Mouse (Mus musculus) lung, postnatal 4 days (tissue): ENCODE results near the gene Zwilch.

ENCODE experiments used
- DNase-seq, 2 experiments: peaks; one replicate each; pipeline ENCODE4 v3.0.0; 2021

Gene Zwilch

GRCm38 (mm10) chr9:64098282-64098681, 74.6 kb downstream of the Zwilch start:
- peak; percentile 46 to 50 for DNase-seq

GRCm38 (mm10) chr9:64094083-64094482, 78.8 kb downstream of the Zwilch start:
- DNase-seq: peak; percentile 87 to 94

- DNase-seq: peak; percentile 84 to 94
These were observed 83.9 kb downstream of the Zwilch start for GRCm38 (mm10) chr9:64089004-64089403.

- no peak for DNase-seq
These were observed 84.6 kb downstream of the Zwilch start for GRCm38 (mm10) chr9:64088346-64088745.

DNA sequence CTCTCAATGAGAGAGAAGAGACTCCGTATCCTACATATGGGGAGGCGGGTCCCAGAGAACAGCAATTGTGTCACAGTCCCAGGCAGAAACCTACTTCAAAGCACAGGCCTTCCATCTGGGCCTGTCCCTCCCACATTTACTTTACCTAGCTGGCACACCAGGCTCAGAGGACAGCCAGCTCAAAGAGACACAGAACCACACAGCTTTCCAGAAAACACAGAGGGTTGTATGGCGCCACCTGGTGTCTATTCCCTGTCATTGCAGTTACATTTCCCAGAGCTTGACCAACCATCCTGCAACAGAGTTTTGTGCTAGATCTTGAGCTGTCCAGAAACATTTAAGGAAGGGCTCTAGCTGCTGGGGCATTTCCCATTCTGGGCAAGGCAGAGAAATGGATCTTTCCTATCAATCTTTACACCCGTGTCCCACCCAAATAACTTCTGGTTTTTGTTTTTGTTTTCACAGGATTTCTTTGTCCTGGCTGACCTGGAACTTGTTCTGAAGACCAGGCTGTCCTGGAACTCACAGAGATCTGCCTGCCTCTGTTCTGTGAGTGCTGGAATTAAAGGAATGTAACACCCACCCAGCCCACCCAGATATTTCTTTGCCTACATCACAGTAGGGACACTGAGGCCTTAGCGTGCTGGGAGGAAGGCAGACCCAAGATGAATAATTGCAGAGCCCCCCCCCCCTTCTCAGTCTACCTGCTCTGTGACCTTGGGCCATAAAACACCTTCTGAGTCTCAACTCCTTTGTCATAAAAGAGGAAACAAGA, 85.3 kb downstream of the Zwilch start:
- peak; percentile 75 to 88 for DNase-seq
